In the genomic region with DNA sequence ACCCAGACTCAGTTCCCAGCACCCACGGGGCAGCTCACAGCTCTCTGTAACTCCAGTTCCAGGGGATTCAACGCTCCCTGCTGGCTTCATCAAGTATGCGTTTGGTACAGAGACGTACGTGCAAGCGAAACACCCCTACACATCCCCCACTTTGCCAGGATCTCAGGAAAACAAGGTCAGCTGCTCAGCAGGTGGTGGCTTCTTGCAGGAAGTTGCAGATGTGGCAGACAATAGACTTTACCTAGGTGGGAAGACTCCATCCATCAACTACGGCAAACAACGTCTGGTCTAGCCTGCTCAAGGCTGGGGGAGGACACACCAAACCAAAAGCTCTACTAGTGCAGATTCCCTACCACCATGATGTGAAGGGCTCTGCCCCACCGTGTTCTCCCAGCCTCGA, we compare ENCODE assay signal across 16 mouse cellular contexts.
"Had no signal": no experiment of that assay in that cellular context is flagged by ENCODE, and none has a peak within 500 bp of the region (broad histone marks: within the 10 kb centered on the region; RNA-seq: fewer than 3 reads in every experiment).

No protein-coding gene starts in this region.

- H3K36me3 ChIP-seq: midbrain, embryonic 10.5 days; midbrain, embryonic 13.5 days; midbrain, embryonic 15.5 days; neural tube, embryonic 13.5 days; neural tube, embryonic 15.5 days; stomach, embryonic 15.5 days had no signal

- H3K4me2 ChIP-seq: lung, embryonic 14.5 days; midbrain, embryonic 13.5 days; midbrain, embryonic 15.5 days; neural tube, embryonic 13.5 days; neural tube, embryonic 15.5 days; stomach, embryonic 15.5 days had no signal

- ATAC-seq: midbrain, embryonic 13.5 days; midbrain, embryonic 15.5 days had no signal

- H3K4me3 ChIP-seq: midbrain, embryonic 10.5 days; midbrain, embryonic 13.5 days; midbrain, embryonic 15.5 days; myocyte; neural tube, embryonic 13.5 days; neural tube, embryonic 15.5 days; stomach, embryonic 15.5 days had no signal

- H3K9ac ChIP-seq: lung, embryonic 14.5 days; midbrain, embryonic 13.5 days; midbrain, embryonic 15.5 days; neural tube, embryonic 13.5 days; neural tube, embryonic 15.5 days; stomach, embryonic 15.5 days had no signal

- H3K27ac ChIP-seq: midbrain, embryonic 10.5 days; midbrain, embryonic 13.5 days; midbrain, embryonic 15.5 days; neural tube, embryonic 13.5 days; neural tube, embryonic 15.5 days; stomach, embryonic 15.5 days; stomach, postnatal 0 days had no signal

- DNase-seq: lung, adult 18-20 months; lung, embryonic 14.5 days; lung, postnatal 10 days; lung, postnatal 4 days; right cerebral cortex, postnatal 14 days; thymus, adult 2 months; thymus, postnatal 25 days; thymus, postnatal 4 days had no signal

- H3K27me3 ChIP-seq: midbrain, embryonic 13.5 days; midbrain, embryonic 15.5 days; neural tube, embryonic 13.5 days; neural tube, embryonic 15.5 days; stomach, embryonic 15.5 days had no signal

- H3K9me3 ChIP-seq: midbrain, embryonic 10.5 days; midbrain, embryonic 13.5 days; midbrain, embryonic 15.5 days; neural tube, embryonic 13.5 days; neural tube, embryonic 15.5 days; stomach, embryonic 15.5 days had no signal

- H3K4me1 ChIP-seq: midbrain, embryonic 10.5 days; midbrain, embryonic 13.5 days; midbrain, embryonic 15.5 days; neural tube, embryonic 13.5 days; neural tube, embryonic 15.5 days; stomach, embryonic 15.5 days had no signal
